Mouse (Mus musculus) neural tube, embryonic 10.5 days (tissue): ENCODE measurements around the gene Tmod2.
"Not testable (repeated sequence)": the region's sequence is repeated elsewhere in the genome, so short reads cannot be mapped to it uniquely, and the experiment has no call there.

ENCODE experiments used
- DNase-seq: peaks from one replicate; pipeline ENCODE4 v3.0.0-alpha.2; 2017; ENCODE audit warnings: low spot score; ENCODE audit errors: extremely low spot score

Gene Tmod2

GRCm38 (mm10) chr9:75551342-75551741, 59.8 kb downstream of the Tmod2 start:
- DNase-seq = no peak

- no peak for DNase-seq
Measured at GRCm38 (mm10) chr9:75549010-75549409, 62.1 kb downstream of the Tmod2 start.

DNA sequence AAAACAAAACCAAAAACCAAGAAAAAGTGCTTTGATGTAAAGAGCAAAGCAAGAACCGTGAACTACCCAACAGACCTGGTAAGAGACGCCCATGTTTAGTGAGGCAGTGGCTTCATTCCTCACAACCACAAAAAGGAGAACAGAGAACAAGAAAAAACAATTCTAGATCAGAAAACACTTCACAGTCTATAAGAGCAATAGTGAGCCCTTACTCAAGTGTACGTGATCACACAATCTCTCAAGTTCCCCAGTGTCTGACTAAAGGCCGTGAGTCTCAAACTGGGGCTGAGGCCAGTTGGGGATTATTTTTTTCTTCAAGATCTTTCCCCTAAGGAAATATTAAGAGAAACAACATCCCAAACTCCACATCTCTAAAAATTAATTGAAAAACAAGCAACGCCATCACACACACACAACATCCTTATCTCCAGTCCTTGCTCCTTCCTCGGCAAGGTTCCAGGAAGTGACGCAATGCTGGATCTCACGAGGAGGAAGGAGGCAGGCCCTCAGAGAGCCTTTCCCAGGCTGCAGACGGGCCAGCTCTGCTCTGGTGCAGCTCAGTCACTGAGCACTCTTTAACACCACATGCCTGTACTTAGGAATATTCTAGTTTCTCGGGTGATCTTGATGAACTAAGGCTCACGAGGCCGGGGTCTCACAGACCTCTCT, 64.1 kb downstream of the Tmod2 start:
- no peak for DNase-seq

- DNase-seq = no peak
Measured at GRCm38 (mm10) chr9:75545514-75545913, 65.6 kb downstream of the Tmod2 start.

- DNase-seq = no peak
Measured at GRCm38 (mm10) chr9:75541497-75541896, 69.6 kb downstream of the Tmod2 start.

- no peak for DNase-seq
Measured at GRCm38 (mm10) chr9:75536422-75536821, 74.7 kb downstream of the Tmod2 start.

DNA sequence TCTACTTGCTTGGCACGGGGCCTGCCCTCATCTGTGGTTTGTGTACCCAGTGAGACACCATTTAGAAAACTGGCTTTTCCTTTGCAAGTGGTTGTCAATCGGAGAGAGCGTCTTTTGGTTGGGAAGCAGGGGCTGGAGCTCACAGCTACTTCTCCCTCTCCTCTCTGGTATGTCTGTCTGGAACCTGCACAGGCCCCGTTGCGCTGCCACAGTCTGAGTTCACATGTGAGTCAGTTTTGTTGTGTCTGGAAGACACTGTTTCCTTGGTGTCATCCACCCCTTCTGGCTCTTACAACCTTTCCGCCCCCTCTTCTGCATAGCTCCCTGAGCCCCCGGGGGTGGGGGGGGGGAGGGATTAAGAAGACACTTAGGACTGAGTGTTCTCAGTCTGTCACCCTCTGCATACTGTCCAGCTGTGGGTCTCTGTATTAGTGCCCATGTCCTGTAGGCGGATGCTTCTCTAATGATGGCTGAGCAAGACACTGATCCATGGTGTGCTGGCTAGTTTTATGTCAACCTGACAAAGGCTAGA, 76.6 kb downstream of the Tmod2 start:
- DNase-seq = no peak

DNA sequence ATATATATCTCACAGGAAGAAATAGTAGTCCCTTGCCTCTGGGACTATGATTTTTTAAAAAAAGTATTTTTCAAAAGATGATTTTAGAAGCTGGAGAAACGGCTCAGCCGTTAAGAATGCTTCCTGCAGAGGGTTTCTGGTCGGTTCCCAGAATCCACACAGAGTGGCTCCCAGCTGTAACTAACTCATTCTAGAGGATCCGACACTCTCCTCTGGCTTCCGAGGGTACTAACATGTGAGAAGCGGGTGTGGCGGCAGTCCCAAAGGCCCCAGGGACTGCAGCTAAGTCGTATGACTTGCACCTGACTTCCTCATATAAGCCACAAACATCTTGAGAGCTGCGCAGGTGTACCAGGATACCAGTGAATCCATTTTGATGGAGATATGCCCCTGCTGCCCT, 78.1 kb downstream of the Tmod2 start:
- not testable (repeated sequence) for DNase-seq

DNA sequence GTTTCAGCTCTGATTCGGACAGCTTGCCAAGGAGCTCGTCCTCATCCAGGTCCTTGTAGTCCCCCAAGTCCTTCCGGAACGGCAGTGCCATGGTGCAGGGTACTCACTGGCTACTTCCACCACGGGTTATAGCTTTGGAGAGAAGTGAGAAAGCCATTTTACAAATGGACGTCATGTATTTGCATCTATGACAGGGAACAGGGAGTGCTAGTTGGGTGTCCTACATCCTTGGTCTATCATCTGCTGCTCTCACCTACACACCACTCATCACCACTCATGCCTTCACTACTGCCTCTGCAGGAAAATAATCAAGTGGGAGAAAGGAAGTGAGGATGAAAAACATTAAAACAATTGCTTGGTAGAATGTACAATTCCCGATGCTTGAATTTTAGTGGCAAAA, 78.7 kb downstream of the Tmod2 start:
- DNase-seq = no peak

DNA sequence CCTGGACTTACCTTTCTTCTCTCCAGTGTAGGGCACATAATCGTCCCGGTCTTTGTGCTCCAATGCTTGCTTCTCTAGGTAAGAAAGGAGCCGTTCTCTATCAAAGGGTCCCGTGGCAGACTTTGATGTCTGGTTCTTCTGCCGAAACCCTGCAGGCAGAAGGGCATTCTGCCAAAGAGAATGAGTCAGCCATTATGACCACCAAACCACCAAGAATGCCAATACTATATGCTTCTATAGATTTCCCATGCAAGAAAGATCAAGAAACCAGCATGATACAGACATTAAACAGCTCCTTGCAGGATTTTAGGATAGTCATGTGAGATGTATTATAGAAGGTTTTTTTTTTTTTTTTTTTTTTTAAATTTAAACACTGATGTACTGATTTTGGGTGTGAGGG, 81.8 kb downstream of the Tmod2 start:
- DNase-seq = no peak

DNA sequence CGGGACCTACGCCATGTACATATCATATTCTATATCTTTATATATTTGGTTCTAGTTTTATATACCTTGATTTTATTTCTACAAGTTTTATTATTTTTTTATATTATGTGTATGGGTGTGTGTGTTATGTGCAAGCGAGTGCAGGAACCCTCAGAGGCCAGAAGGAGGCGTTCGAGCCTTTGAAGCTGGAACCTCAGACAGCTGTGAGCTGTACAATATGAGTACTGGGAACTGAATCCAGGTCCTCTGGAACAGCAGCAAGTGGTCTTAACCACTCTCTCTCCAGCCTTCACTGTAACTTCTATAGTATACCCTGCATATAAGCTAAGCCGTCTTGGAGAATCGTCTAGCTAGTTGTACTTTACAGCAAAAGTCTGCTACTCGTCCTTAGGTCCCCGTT, 83.0 kb downstream of the Tmod2 start:
- DNase-seq = no peak

- no peak for DNase-seq
Measured at GRCm38 (mm10) chr9:75527368-75528059, 83.6 kb downstream of the Tmod2 start.

DNA sequence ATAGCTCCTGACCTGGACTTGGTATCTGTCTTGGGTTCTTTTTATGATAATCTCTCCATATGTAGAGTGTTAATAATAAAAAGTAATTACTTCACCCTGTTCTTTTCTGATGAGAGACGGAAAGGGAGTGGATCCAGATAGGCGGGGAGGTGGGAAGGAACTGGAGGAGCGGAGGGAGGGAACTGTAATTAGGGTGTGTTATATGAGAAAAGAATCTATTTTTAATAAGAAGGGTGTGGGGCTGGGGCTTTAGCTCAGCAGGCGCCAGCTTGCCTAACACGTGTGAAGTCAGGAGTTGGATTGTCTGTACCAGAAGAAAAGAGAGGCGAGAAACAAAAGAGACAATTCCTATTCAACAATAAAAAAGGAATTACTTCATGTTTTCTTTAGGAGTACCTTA, 87.5 kb downstream of the Tmod2 start:
- DNase-seq = no peak

- DNase-seq = no peak
Measured at GRCm38 (mm10) chr9:75522217-75522616, 88.9 kb downstream of the Tmod2 start.

DNA sequence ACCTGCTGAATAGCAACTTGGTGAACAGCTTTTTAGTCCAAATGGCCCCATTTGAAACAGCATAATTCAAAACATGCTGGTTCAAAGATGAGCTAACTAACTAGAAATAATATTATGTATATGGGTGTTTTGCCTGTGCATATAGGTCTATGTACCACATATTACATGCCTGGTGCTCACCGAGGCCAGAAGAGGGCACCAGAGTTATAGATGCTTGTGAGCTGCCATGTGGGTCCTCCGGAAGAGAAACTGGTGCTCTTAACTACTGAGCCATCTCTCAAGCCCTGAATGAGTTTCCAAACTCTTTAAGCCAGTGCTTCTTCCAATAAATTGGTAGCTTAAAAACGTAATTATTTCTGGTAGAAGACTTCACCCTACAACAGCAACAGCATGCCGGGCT, 89.3 kb downstream of the Tmod2 start:
- peak; percentile 26 for DNase-seq

DNA sequence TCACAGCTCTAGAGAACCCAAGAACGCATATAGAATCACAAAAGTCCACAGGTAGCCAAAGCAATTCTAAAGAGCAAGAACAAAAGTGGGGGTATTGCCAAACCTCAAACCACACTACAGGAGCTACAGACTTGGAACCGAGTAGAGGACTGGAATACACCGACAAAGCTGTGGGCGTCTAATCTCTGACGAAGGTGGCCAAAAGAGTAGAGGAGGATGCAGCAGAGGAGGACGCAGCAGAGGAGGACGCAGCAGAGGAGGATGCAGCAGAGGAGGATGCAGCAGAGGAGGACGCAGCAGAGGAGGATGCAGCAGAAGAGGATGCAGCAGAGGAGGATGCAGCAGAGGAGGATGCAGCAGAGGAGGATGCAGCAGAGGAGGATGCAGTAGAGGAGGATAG, 90.2 kb downstream of the Tmod2 start:
- no peak for DNase-seq

- DNase-seq = no peak
Measured at GRCm38 (mm10) chr9:75517751-75518150, 93.4 kb downstream of the Tmod2 start.
